Mouse (Mus musculus): Measurements from ENCODE around the gene Fcer2a.

Fcer2a gene

GRCm38 (mm10) chr8:3676993-3677579, 16.9 kb downstream of the Fcer2a start:
- no peak for ATAC-seq (ENCODE audit: insufficient number of reproducible peaks, low FRiP score, low TSS enrichment)

GRCm38 (mm10) chr8:3676131-3676992, 17.6 kb downstream of the Fcer2a start, which contains the start of gene Trappc5:
Gene Trappc5 (plus strand): TSS chr8:3676299.
- ATAC-seq (ENCODE audit: insufficient number of reproducible peaks, low FRiP score, low TSS enrichment) = peak; percentile 74

- no peak for ATAC-seq (ENCODE audit: insufficient number of reproducible peaks, low FRiP score, low TSS enrichment)
Observed at GRCm38 (mm10) chr8:3674671-3675070, 19.3 kb downstream of the Fcer2a start.

GRCm38 (mm10) chr8:3671980-3672491, 21.9 kb downstream of the Fcer2a start, which contains the start of gene Fcor:
Gene Fcor (minus strand): TSS chr8:3672362.
- peak; percentile 75 for ATAC-seq (ENCODE audit: insufficient number of reproducible peaks, low FRiP score, low TSS enrichment)

GRCm38 (mm10) chr8:3670388-3670787, 23.6 kb downstream of the Fcer2a start:
- no peak for ATAC-seq (ENCODE audit: insufficient number of reproducible peaks, low FRiP score, low TSS enrichment)

- ATAC-seq (ENCODE audit: insufficient number of reproducible peaks, low FRiP score, low TSS enrichment) = no peak
Observed at GRCm38 (mm10) chr8:3665507-3665906, 28.5 kb downstream of the Fcer2a start, which contains the start of gene Mcemp1. Gene Mcemp1 (plus strand): TSS chr8:3665754.

GRCm38 (mm10) chr8:3664405-3664804, 29.6 kb downstream of the Fcer2a start:
- ATAC-seq (ENCODE audit: insufficient number of reproducible peaks, low FRiP score, low TSS enrichment) = no peak

GRCm38 (mm10) chr8:3660889-3661288, 33.1 kb downstream of the Fcer2a start:
- ATAC-seq (ENCODE audit: insufficient number of reproducible peaks, low FRiP score, low TSS enrichment) = no peak

- ATAC-seq (ENCODE audit: insufficient number of reproducible peaks, low FRiP score, low TSS enrichment) = no peak
Observed at GRCm38 (mm10) chr8:3656725-3657381, 37.1 kb downstream of the Fcer2a start.

- no peak for ATAC-seq (ENCODE audit: insufficient number of reproducible peaks, low FRiP score, low TSS enrichment)
Observed at GRCm38 (mm10) chr8:3655526-3655925, 38.4 kb downstream of the Fcer2a start, which contains the start of gene Retn. Gene Retn (plus strand): TSS chr8:3655770.

- ATAC-seq (ENCODE audit: insufficient number of reproducible peaks, low FRiP score, low TSS enrichment) = no peak
Observed at GRCm38 (mm10) chr8:3654726-3655508, 39.1 kb downstream of the Fcer2a start.

GRCm38 (mm10) chr8:3652845-3653244, 41.1 kb downstream of the Fcer2a start:
- ATAC-seq (ENCODE audit: insufficient number of reproducible peaks, low FRiP score, low TSS enrichment) = no peak

GRCm38 (mm10) chr8:3648990-3649389, 45.0 kb downstream of the Fcer2a start:
- ATAC-seq (ENCODE audit: insufficient number of reproducible peaks, low FRiP score, low TSS enrichment) = no peak

- no peak for ATAC-seq (ENCODE audit: insufficient number of reproducible peaks, low FRiP score, low TSS enrichment)
Observed at GRCm38 (mm10) chr8:3648268-3648667, 45.7 kb downstream of the Fcer2a start.

GRCm38 (mm10) chr8:3647561-3647960, 46.4 kb downstream of the Fcer2a start:
- no peak for ATAC-seq (ENCODE audit: insufficient number of reproducible peaks, low FRiP score, low TSS enrichment)

- no peak for ATAC-seq (ENCODE audit: insufficient number of reproducible peaks, low FRiP score, low TSS enrichment)
Observed at GRCm38 (mm10) chr8:3646824-3647531, 47.0 kb downstream of the Fcer2a start.

GRCm38 (mm10) chr8:3645804-3646203, 48.2 kb downstream of the Fcer2a start:
- ATAC-seq (ENCODE audit: insufficient number of reproducible peaks, low FRiP score, low TSS enrichment) = no peak
